In genomic region chr2:32966689-32967631, GRCm38 (mm10) we compare ENCODE assay signal across 8 mouse cellular contexts. TPM values are rescaled to one million over a fixed set of nuclear protein-coding genes. Genes with fewer than 3 reads are reported as not detected.
A peak's percentile ranks its signal among the peaks of the same experiment; 100 is the strongest.
DNase-seq lines count a peak whose midpoint lies in the region; ATAC-seq lines count a peak whose summit lies in the region.

No protein-coding gene starts in this region.

- DNase-seq in CD8-positive naive resting alpha-beta T cell, adult 2 months (ENCODE audit: low read depth in 2 of 2, low spot score in 2 of 2) = peak; percentile 66
- peak; percentile 73 for DNase-seq in c-Kit-positive CD71-negative TER-119-negative erythroid progenitor cells, embryonic 14.5 days (ENCODE audit: low read depth)
- peak; percentile 73 for DNase-seq in fibroblast of lung, adult 2 months (ENCODE audit: low read depth)
- peak; percentile 92 for DNase-seq in kidney, postnatal 14 days
- DNase-seq in neural tube, embryonic 11.5 days (ENCODE audit: low spot score) = peak; percentile 88

- peak overlapping the region; percentile 77 for H3K9ac ChIP-seq in heart, embryonic 14.5 days (ENCODE audit: low read length)
- peak overlapping the region; percentile 72 for H3K9ac ChIP-seq in liver, embryonic 15.5 days
- H3K9ac ChIP-seq in neural tube, embryonic 11.5 days (ENCODE audit: low read length) = peak overlapping the region; percentile 83
- peak overlapping the region; percentile 94 for H3K9ac ChIP-seq in stomach, embryonic 16.5 days (ENCODE audit: low read length)

- peaks cover 28% of the 10 kb centered on the region for H3K36me3 ChIP-seq in heart, embryonic 14.5 days (ENCODE audit: control insufficient read depth, insufficient read depth, low read length)
- peaks cover 26% of the 10 kb centered on the region for H3K36me3 ChIP-seq in liver, embryonic 15.5 days (replicated peaks)
- peaks cover 8% of the 10 kb centered on the region for H3K36me3 ChIP-seq in neural tube, embryonic 11.5 days (ENCODE audit: control insufficient read depth, insufficient read depth, low read length)
- H3K36me3 ChIP-seq in stomach, embryonic 16.5 days (ENCODE audit: control insufficient read depth, insufficient read depth, low read length) = peaks cover 9% of the 10 kb centered on the region; the same call in 1 of the 2 replicates

- peak; percentile 77 for ATAC-seq in heart, embryonic 14.5 days (ENCODE audit: insufficient number of reproducible peaks, insufficient read depth, low FRiP score, low read depth)
- ATAC-seq in liver, embryonic 15.5 days (ENCODE audit: insufficient read depth) = peak; percentile 76
- peak; percentile 84 for ATAC-seq in neural tube, embryonic 11.5 days (ENCODE audit: insufficient read depth, low FRiP score, low TSS enrichment)
- ATAC-seq in stomach, embryonic 16.5 days (ENCODE audit: insufficient read depth, low FRiP score) = peak; percentile 88

- H3K4me2 ChIP-seq in heart, embryonic 14.5 days (ENCODE audit: low read length) = peak overlapping the region; percentile 85
- peak overlapping the region; percentile 88 for H3K4me2 ChIP-seq in liver, embryonic 15.5 days
- peak overlapping the region; percentile 79 for H3K4me2 ChIP-seq in neural tube, embryonic 11.5 days (ENCODE audit: low read depth)
- H3K4me2 ChIP-seq in stomach, embryonic 16.5 days (ENCODE audit: low read depth, low read length) = peak overlapping the region; percentile 97

- peak overlapping the region; percentile 55 to 66 for H3K4me3 ChIP-seq in heart, embryonic 14.5 days (ENCODE audit: control insufficient read depth in 1 of 2, insufficient read depth in 1 of 2, low read depth in 1 of 2, low read length in 2 of 2)
- H3K4me3 ChIP-seq in liver, embryonic 15.5 days (replicated peaks) = peak overlapping the region; percentile 78
- peak overlapping the region; percentile 57 for H3K4me3 ChIP-seq in neural tube, embryonic 11.5 days (ENCODE audit: low read depth, low read length)
- peak overlapping the region; percentile 79 for H3K4me3 ChIP-seq in stomach, embryonic 16.5 days (replicated peaks; ENCODE audit: low read length)

- H3K4me1 ChIP-seq in heart, embryonic 14.5 days (ENCODE audit: control insufficient read depth in 2 of 2, insufficient read depth in 2 of 2, low read length in 2 of 2) = peaks cover 22 to 43% of the 10 kb centered on the region in 2 experiments
- peaks cover 61% of the 10 kb centered on the region for H3K4me1 ChIP-seq in liver, embryonic 15.5 days (replicated peaks)
- H3K4me1 ChIP-seq in neural tube, embryonic 11.5 days (ENCODE audit: control insufficient read depth, insufficient read depth, low read length) = peaks cover 18% of the 10 kb centered on the region
- H3K4me1 ChIP-seq in stomach, embryonic 16.5 days (ENCODE audit: control insufficient read depth, insufficient read depth, low read length) = peaks cover 33% of the 10 kb centered on the region

- under 1% methylated on average over 55 of the region's 55 CpGs for WGBS in heart, embryonic 14.5 days
- under 1% methylated on average over 55 of the region's 55 CpGs for WGBS in liver, embryonic 15.5 days (ENCODE audit: insufficient replicate concordance)
- under 1% methylated on average over 55 of the region's 55 CpGs for WGBS in neural tube, embryonic 11.5 days
- under 1% methylated on average over 55 of the region's 55 CpGs for WGBS in stomach, embryonic 16.5 days

- H3K9me3 ChIP-seq in heart, embryonic 14.5 days (ENCODE audit: control insufficient read depth, low read length) = no peaks in the 10 kb centered on the region
- no peaks in the 10 kb centered on the region for H3K9me3 ChIP-seq in liver, embryonic 15.5 days (replicated peaks)
- no peaks in the 10 kb centered on the region for H3K9me3 ChIP-seq in neural tube, embryonic 11.5 days (ENCODE audit: control insufficient read depth, low read length)
- no peaks in the 10 kb centered on the region for H3K9me3 ChIP-seq in stomach, embryonic 16.5 days (replicated peaks; ENCODE audit: control insufficient read depth, low read length)

- no peaks in the 10 kb centered on the region for H3K27me3 ChIP-seq in heart, embryonic 14.5 days (ENCODE audit: control insufficient read depth, insufficient read depth, low read length)
- H3K27me3 ChIP-seq in liver, embryonic 15.5 days = no peaks in the 10 kb centered on the region
- no peaks in the 10 kb centered on the region for H3K27me3 ChIP-seq in neural tube, embryonic 11.5 days (ENCODE audit: control insufficient read depth, insufficient read depth, low read length)
- H3K27me3 ChIP-seq in stomach, embryonic 16.5 days (ENCODE audit: control insufficient read depth, insufficient read depth, low read length) = no peaks in the 10 kb centered on the region

- H3K27ac ChIP-seq in heart, embryonic 14.5 days (replicated peaks in 1 of 2; ENCODE audit: control insufficient read depth in 1 of 2, insufficient read depth in 1 of 2, low read depth in 2 of 2, low read length in 2 of 2) = peak overlapping the region; percentile 97 to 98
- H3K27ac ChIP-seq in liver, embryonic 15.5 days (replicated peaks) = peak overlapping the region; percentile 90
- peak overlapping the region; percentile 84 for H3K27ac ChIP-seq in neural tube, embryonic 11.5 days (ENCODE audit: low read depth, low read length)
- peak overlapping the region; percentile 99 for H3K27ac ChIP-seq in stomach, embryonic 16.5 days (ENCODE audit: low read length)

RNA-seq across cellular contexts. Expression of gene Lrsam1, which starts 5.5 kb away (rescaled TPM):
- 6.3 and 7.4 TPM in 2 replicates for polyA plus RNA-seq in heart, embryonic 14.5 days (2014; fragmentation: Nextera tagmentation; extraction: Ambion mirVana)
- 2.0 and 2.5 TPM in 2 replicates for polyA plus RNA-seq in liver, embryonic 15.5 days (2015; fragmentation: Nextera tagmentation; extraction: Ambion mirVana)
- 10.2 and 12.6 TPM in 2 replicates for polyA plus RNA-seq in neural tube, embryonic 11.5 days (2014; fragmentation: Nextera tagmentation; extraction: Ambion mirVana)
- 10.4 and 11.2 TPM in 2 replicates for polyA plus RNA-seq in stomach, embryonic 16.5 days (2015; fragmentation: Nextera tagmentation; extraction: Ambion mirVana)

RNA-seq across cellular contexts. Expression of gene Rpl12, which starts 5.6 kb away (rescaled TPM):
- 112 and 129 TPM in 2 replicates for polyA plus RNA-seq in heart, embryonic 14.5 days (2014; fragmentation: Nextera tagmentation; extraction: Ambion mirVana)
- 79.8 and 80.2 TPM in 2 replicates for polyA plus RNA-seq in liver, embryonic 15.5 days (2015; fragmentation: Nextera tagmentation; extraction: Ambion mirVana)
- polyA plus RNA-seq in neural tube, embryonic 11.5 days (2014; fragmentation: Nextera tagmentation; extraction: Ambion mirVana) = 147 and 152 TPM in 2 replicates
- polyA plus RNA-seq in stomach, embryonic 16.5 days (2015; fragmentation: Nextera tagmentation; extraction: Ambion mirVana) = 124 and 174 TPM in 2 replicates

RNA-seq across cellular contexts. Expression of gene Slc2a8, which starts 14.9 kb away (rescaled TPM):
- 16.9 and 17.1 TPM in 2 replicates for polyA plus RNA-seq in heart, embryonic 14.5 days (2014; fragmentation: Nextera tagmentation; extraction: Ambion mirVana)
- 9.1 and 10.4 TPM in 2 replicates for polyA plus RNA-seq in liver, embryonic 15.5 days (2015; fragmentation: Nextera tagmentation; extraction: Ambion mirVana)
- 12.4 and 13.3 TPM in 2 replicates for polyA plus RNA-seq in neural tube, embryonic 11.5 days (2014; fragmentation: Nextera tagmentation; extraction: Ambion mirVana)
- polyA plus RNA-seq in stomach, embryonic 16.5 days (2015; fragmentation: Nextera tagmentation; extraction: Ambion mirVana) = 14.6 and 14.9 TPM in 2 replicates

Comparison
In these comparisons a context has a peak if more than half of its experiments do, and no peak if none do; other contexts are left out.
1. Peak in every context shown above with its lines: DNase-seq, ATAC-seq, H3K4me3 ChIP-seq and H3K27ac ChIP-seq.